Mouse (Mus musculus) heart, adult 2 months (tissue): ENCODE data around the gene Fezf2. TPM values are rescaled to one million over a fixed set of nuclear protein-coding genes. Genes with fewer than 3 reads are reported as not detected.
A peak's percentile ranks its signal among the peaks of the same experiment; 100 is the strongest.

Experiments used
- DNase-seq, 2 experiments: peaks; one replicate each; pipeline ENCODE4 v3.0.0; 2021
- H3K27ac ChIP-seq: fragments of 200-600 bp; 2 replicates; pipeline ENCODE4 v1.8.1; 2022
- H3K27me3 ChIP-seq: fragments of 200-500 bp; 2 replicates; pipeline ENCODE4 v1.6.1; 2012; ENCODE audit warnings: mild to moderate bottlenecking, low read length, inconsistent platforms, mixed read lengths; ENCODE audit not compliant: control insufficient read depth, insufficient read depth
- H3K36me3 ChIP-seq: fragments of 200-500 bp; 2 replicates; pipeline ENCODE4 v1.6.1; 2012; ENCODE audit warnings: low read length, inconsistent platforms; ENCODE audit not compliant: control insufficient read depth, insufficient read depth
- H3K4me1 ChIP-seq: fragments of 200-500 bp; 2 replicates; pipeline ENCODE4 v1.6.1; 2011; ENCODE audit warnings: low read length; ENCODE audit not compliant: control insufficient read depth, insufficient read depth
- H3K4me3 ChIP-seq: fragments of 200-600 bp; 2 replicates; pipeline ENCODE4 v1.8.1; 2022
- H3K79me2 ChIP-seq: fragments of 200-500 bp; replicated peaks from 2 replicates; pipeline ENCODE4 v1.6.1; 2012; ENCODE audit warnings: mild to moderate bottlenecking, inconsistent platforms, low read length, moderate library complexity, mixed read lengths; ENCODE audit not compliant: control insufficient read depth, insufficient read depth
- H3K9ac ChIP-seq: fragments of 200-500 bp; 2 replicates; pipeline ENCODE4 v1.6.1; 2012; ENCODE audit warnings: low read depth, mild to moderate bottlenecking, control low read depth, inconsistent platforms, low read length, mixed read lengths
- CTCF ChIP-seq: fragments of 200-600 bp; IDR thresholded peaks from 2 replicates; pipeline ENCODE4 v1.8.1; 2022; ENCODE audit warnings: antibody characterized with exemption, mild to moderate bottlenecking, moderate library complexity
- EP300 ChIP-seq: fragments of 200-500 bp; IDR thresholded peaks from 2 replicates; pipeline ENCODE4 v1.6.1; 2011; ENCODE audit warnings: low read depth, low read length, control low read depth; ENCODE audit not compliant: insufficient read depth
- POLR2A ChIP-seq: fragments of 200-500 bp; IDR thresholded peaks from 2 replicates; pipeline ENCODE4 v1.6.1; 2011; ENCODE audit warnings: mild to moderate bottlenecking, low read depth, low read length, control low read depth; ENCODE audit not compliant: insufficient read depth
- WGBS: fragments of 180-500 bp; shearing (Covaris S2); methylation state at CpG from one replicate; pipeline ENCODE4 v1.1.7; 2018; 5-methylcytosine and 5-hydroxymethylcytosine counted together
- intact Hi-C: fragments of 180-260 bp; cut with DNase I; formaldehyde crosslinking; loops from one replicate; pipeline ENCODE4 v1.15.1; 2025
- polyA plus RNA-seq: library from polyadenylated mRNA; depleted of rRNA; stranded (reverse); fragments of >200 nt; gene quantifications from 2 replicates; pipeline ENCODE4 v1.2.3, GENCODE M21; 2012
- total RNA-seq, 2 experiments: library from RNA; stranded (reverse); gene quantifications; 2 replicates each; pipeline ENCODE4 v1.2.3; 2021

Fezf2 gene
- total and polyA plus RNA-seq, 3 experiments = not detected

GRCm38 (mm10) chr14:12344061-12344745 lies 3.8 kb downstream of the Fezf2 start:
- Histone ChIP-seq H3K4me1 (no peaks in the 10 kb centered on the region), H3K36me3 (no peaks in the 10 kb centered on the region), H3K27ac (no peak overlapping the region), H3K4me3 (no peak overlapping the region), H3K27me3 (peaks cover 49% of the 10 kb centered on the region), H3K9ac (no peak overlapping the region), H3K79me2 (no peaks in the 10 kb centered on the region)
- TF ChIP-seq CTCF (no peak), POLR2A (no peak)
- 4% methylated on average over 24 of the region's 24 CpGs for WGBS
- DNase-seq = no peak
- intact Hi-C loops = no loop called here

- peaks cover 52% of the 10 kb centered on the region for H3K27me3 ChIP-seq
- intact Hi-C loops = no loop called here
- H3K36me3 ChIP-seq = no peaks in the 10 kb centered on the region
- no peak for DNase-seq
- 4% methylated on average over 20 of the region's 20 CpGs for WGBS
- H3K9ac ChIP-seq = no peak overlapping the region
- TF ChIP-seq POLR2A (no peak), CTCF (no peak), EP300 (no peak)
- no peak overlapping the region for H3K27ac ChIP-seq
- H3K4me1 ChIP-seq = no peaks in the 10 kb centered on the region
- no peak overlapping the region for H3K4me3 ChIP-seq
- no peaks in the 10 kb centered on the region for H3K79me2 ChIP-seq
These were observed 4.5 kb downstream of the Fezf2 start for GRCm38 (mm10) chr14:12343451-12343941.

DNA sequence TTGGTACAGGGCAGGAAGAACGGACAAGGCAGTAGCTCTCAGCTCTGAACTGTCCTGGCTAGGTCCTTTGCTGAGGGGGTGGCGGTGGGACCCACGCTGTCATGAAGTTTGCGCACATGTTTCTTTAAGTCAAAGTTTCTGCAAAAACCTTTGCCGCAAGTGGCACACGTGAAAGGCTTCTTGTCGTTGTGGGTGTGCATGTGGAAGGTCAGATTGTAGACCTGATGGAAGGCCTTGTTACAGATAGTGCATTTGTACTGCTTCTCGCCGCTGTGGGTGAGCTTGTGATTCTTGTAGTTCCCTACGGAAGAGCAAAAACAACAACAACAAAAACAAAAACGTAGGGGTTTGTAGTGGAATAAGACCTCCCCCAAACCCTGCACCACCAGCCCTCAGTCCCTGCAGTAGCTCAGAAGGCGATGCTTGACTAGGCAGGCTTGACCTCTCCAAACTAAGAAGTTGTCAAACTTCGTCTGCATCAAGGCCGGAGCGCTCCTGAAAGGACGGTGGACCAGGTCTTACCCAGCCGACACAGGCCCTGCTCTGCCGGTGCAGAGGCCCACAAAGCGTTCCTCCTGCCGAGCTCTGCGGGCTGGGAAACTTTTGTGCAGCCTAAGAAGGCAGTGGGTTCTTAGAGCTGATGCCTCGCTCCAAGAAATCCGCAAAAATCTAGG lies 5.4 kb downstream of the Fezf2 start:
- no peak overlapping the region for H3K9ac ChIP-seq
- TF ChIP-seq EP300 = no peak
- TF ChIP-seq CTCF = no peak
- no peak for TF ChIP-seq POLR2A
- H3K4me1 ChIP-seq = no peaks in the 10 kb centered on the region
- H3K27ac ChIP-seq = no peak overlapping the region
- peaks cover 55% of the 10 kb centered on the region for H3K27me3 ChIP-seq
- 6% methylated on average over 23 of the region's 23 CpGs for WGBS
- no peak overlapping the region for H3K4me3 ChIP-seq
- no peaks in the 10 kb centered on the region for H3K36me3 ChIP-seq
- intact Hi-C loops = no loop called here
- H3K79me2 ChIP-seq = no peaks in the 10 kb centered on the region
- no peak for DNase-seq

- 8% methylated on average over 24 of the region's 24 CpGs for WGBS
- Histone ChIP-seq H3K4me3 (no peak overlapping the region), H3K27me3 (peaks cover 53% of the 10 kb centered on the region), H3K27ac (no peak overlapping the region), H3K9ac (no peak overlapping the region), H3K4me1 (no peaks in the 10 kb centered on the region), H3K36me3 (no peaks in the 10 kb centered on the region), H3K79me2 (no peaks in the 10 kb centered on the region)
- intact Hi-C loops = no loop called here
- no peak for TF ChIP-seq POLR2A
- DNase-seq = no peak
These were observed 6.1 kb downstream of the Fezf2 start for GRCm38 (mm10) chr14:12341789-12342457.

GRCm38 (mm10) chr14:12341075-12341788 lies 6.8 kb downstream of the Fezf2 start:
- peaks cover 53% of the 10 kb centered on the region for H3K27me3 ChIP-seq
- H3K36me3 ChIP-seq = no peaks in the 10 kb centered on the region
- no peak overlapping the region for H3K9ac ChIP-seq
- H3K27ac ChIP-seq = no peak overlapping the region
- 2% methylated on average over 42 of the region's 42 CpGs for WGBS
- no peak for TF ChIP-seq EP300
- TF ChIP-seq CTCF = peak; percentile 26
- no peaks in the 10 kb centered on the region for H3K79me2 ChIP-seq
- intact Hi-C loops = no loop called here
- no peaks in the 10 kb centered on the region for H3K4me1 ChIP-seq
- no peak for DNase-seq
- H3K4me3 ChIP-seq = no peak overlapping the region; the same call in 1 of the 2 replicates
